Mouse (Mus musculus): ENCODE measurements around the gene Mmp1b.

DNA sequence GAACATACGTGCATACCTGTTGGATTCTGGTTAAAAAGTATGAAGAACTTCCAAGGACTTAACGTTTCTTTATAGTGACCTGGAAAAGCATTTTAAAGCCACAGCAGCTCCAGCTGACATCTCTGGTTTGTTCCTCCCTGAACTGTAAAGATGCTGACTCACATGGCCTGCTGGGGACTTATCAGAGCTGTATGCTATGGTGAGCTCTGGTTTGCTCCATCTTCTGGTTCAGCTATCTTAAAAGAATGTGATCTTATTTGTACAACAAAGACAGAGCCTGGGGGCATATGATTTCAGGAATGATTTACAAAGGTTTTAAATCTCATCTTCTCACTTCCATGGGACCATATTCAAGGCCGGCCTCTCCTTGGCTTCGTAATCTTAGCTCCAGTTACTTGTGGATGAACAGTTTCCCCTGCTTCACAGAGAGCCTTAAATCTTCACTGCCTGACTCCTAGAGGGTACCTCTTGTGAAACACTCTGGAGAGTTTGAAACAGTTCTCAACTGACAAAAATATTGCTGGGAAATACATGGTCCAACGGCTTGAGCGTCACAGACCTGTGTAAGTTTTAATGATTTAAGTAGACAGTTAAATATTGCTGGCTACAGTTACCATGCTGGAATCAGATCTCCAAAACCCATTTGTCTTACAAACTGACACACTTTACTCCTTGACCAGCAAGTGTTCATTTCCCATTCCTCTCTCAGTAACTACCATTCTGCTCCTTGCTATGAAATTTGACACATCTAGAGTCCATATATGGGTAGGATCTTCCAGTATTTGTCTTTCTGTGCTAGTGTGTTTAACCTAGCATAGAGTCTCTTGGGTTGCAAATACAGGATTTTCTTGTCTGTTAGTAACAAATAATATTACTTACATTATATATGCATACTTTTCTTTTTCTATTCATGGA, 51.8 kb downstream of the Mmp1b start:
- TF ChIP-seq CTCF (IDR thresholded peaks at IDR 0.05; ENCODE audit: borderline replicate concordance, insufficient read depth, low read length) (no peak), POLR2A (IDR thresholded peaks at IDR 0.05; ENCODE audit: low read depth, low read length) (no peak)
